Mouse (Mus musculus): ENCODE results near the gene Klf3. TPM values are rescaled to one million over a fixed set of nuclear protein-coding genes. Genes with fewer than 3 reads are reported as not detected.

Gene Klf3
- 4.9 and 5.8 TPM in 2 replicates for polyA plus RNA-seq (2012; rRNA removed)

- H3K27ac ChIP-seq (ENCODE audit: control insufficient read depth, insufficient read depth, low read depth, low read length) = peak within 1 kb of the TSS; percentile 81
- H3K27me3 ChIP-seq (ENCODE audit: control insufficient read depth, insufficient read depth, low read length) = no peaks in the 10 kb centered on the region; the same call in 1 of the 2 replicates
- TF ChIP-seq POLR2A (IDR thresholded peaks at IDR 0.05; ENCODE audit: control insufficient read depth, low read depth, low read length) (peak; percentile 51), CTCF (IDR thresholded peaks at IDR 0.05; ENCODE audit: control insufficient read depth, insufficient read depth, insufficient replicate concordance, low read depth, low read length) (no peak)
- H3K36me3 ChIP-seq (ENCODE audit: control insufficient read depth, insufficient read depth, low read length) = no peaks in the 10 kb centered on the region
- H3K4me3 ChIP-seq (ENCODE audit: control insufficient read depth, low read depth, low read length) = peak within 1 kb of the TSS; percentile 76
- peaks cover 6% of the 10 kb centered on the region for H3K4me1 ChIP-seq (ENCODE audit: control insufficient read depth, insufficient read depth, low read length)
Observed at GRCm38 (mm10) chr5:64802795-64803719, at the start of gene Klf3. Gene Klf3, plus strand, starts transcription at chr5:64803388.

- Histone ChIP-seq H3K4me1 (ENCODE audit: control insufficient read depth, insufficient read depth, low read length) (no peaks in the 10 kb centered on the region), H3K4me3 (ENCODE audit: control insufficient read depth, low read depth, low read length) (no peak overlapping the region), H3K27ac (ENCODE audit: control insufficient read depth, insufficient read depth, low read depth, low read length) (no peak overlapping the region), H3K27me3 (ENCODE audit: control insufficient read depth, insufficient read depth, low read length) (no peaks in the 10 kb centered on the region), H3K36me3 (ENCODE audit: control insufficient read depth, insufficient read depth, low read length) (no peaks in the 10 kb centered on the region)
- no peak for TF ChIP-seq CTCF (IDR thresholded peaks at IDR 0.05; ENCODE audit: control insufficient read depth, insufficient read depth, insufficient replicate concordance, low read depth, low read length)
- TF ChIP-seq POLR2A (IDR thresholded peaks at IDR 0.05; ENCODE audit: control insufficient read depth, low read depth, low read length) = no peak
Observed at GRCm38 (mm10) chr5:64762295-64762694, 40.9 kb upstream of the Klf3 start.

- H3K4me3 ChIP-seq (ENCODE audit: control insufficient read depth, low read depth, low read length) = no peak overlapping the region
- H3K27ac ChIP-seq (ENCODE audit: control insufficient read depth, insufficient read depth, low read depth, low read length) = no peak overlapping the region
- no peaks in the 10 kb centered on the region for H3K27me3 ChIP-seq (ENCODE audit: control insufficient read depth, insufficient read depth, low read length)
- no peaks in the 10 kb centered on the region for H3K36me3 ChIP-seq (ENCODE audit: control insufficient read depth, insufficient read depth, low read length)
- TF ChIP-seq POLR2A (IDR thresholded peaks at IDR 0.05; ENCODE audit: control insufficient read depth, low read depth, low read length) (no peak), CTCF (IDR thresholded peaks at IDR 0.05; ENCODE audit: control insufficient read depth, insufficient read depth, insufficient replicate concordance, low read depth, low read length) (no peak)
- H3K4me1 ChIP-seq (ENCODE audit: control insufficient read depth, insufficient read depth, low read length) = no peaks in the 10 kb centered on the region
Observed at GRCm38 (mm10) chr5:64764452-64764851, 38.7 kb upstream of the Klf3 start.

GRCm38 (mm10) chr5:64765765-64766164 lies 37.4 kb upstream of the Klf3 start:
- no peaks in the 10 kb centered on the region for H3K36me3 ChIP-seq (ENCODE audit: control insufficient read depth, insufficient read depth, low read length)
- TF ChIP-seq CTCF (IDR thresholded peaks at IDR 0.05; ENCODE audit: control insufficient read depth, insufficient read depth, insufficient replicate concordance, low read depth, low read length) = no peak

GRCm38 (mm10) chr5:64766626-64767025 lies 36.6 kb upstream of the Klf3 start:
- H3K27me3 ChIP-seq (ENCODE audit: control insufficient read depth, insufficient read depth, low read length) = no peaks in the 10 kb centered on the region
- no peak overlapping the region for H3K4me3 ChIP-seq (ENCODE audit: control insufficient read depth, low read depth, low read length)
- no peak overlapping the region for H3K27ac ChIP-seq (ENCODE audit: control insufficient read depth, insufficient read depth, low read depth, low read length)
- TF ChIP-seq POLR2A (IDR thresholded peaks at IDR 0.05; ENCODE audit: control insufficient read depth, low read depth, low read length) (no peak), CTCF (IDR thresholded peaks at IDR 0.05; ENCODE audit: control insufficient read depth, insufficient read depth, insufficient replicate concordance, low read depth, low read length) (no peak)
- H3K4me1 ChIP-seq (ENCODE audit: control insufficient read depth, insufficient read depth, low read length) = no peaks in the 10 kb centered on the region
- no peaks in the 10 kb centered on the region for H3K36me3 ChIP-seq (ENCODE audit: control insufficient read depth, insufficient read depth, low read length)

More at GRCm38 (mm10) chr5:64765765-64766164, 37.4 kb upstream of the Klf3 start:
- Histone ChIP-seq H3K27ac (ENCODE audit: control insufficient read depth, insufficient read depth, low read depth, low read length) (no peak overlapping the region), H3K27me3 (ENCODE audit: control insufficient read depth, insufficient read depth, low read length) (no peaks in the 10 kb centered on the region), H3K4me1 (ENCODE audit: control insufficient read depth, insufficient read depth, low read length) (no peaks in the 10 kb centered on the region), H3K4me3 (ENCODE audit: control insufficient read depth, low read depth, low read length) (no peak overlapping the region)

- H3K4me3 ChIP-seq (ENCODE audit: control insufficient read depth, low read depth, low read length) = no peak overlapping the region
- no peaks in the 10 kb centered on the region for H3K27me3 ChIP-seq (ENCODE audit: control insufficient read depth, insufficient read depth, low read length)
- TF ChIP-seq CTCF (IDR thresholded peaks at IDR 0.05; ENCODE audit: control insufficient read depth, insufficient read depth, insufficient replicate concordance, low read depth, low read length) (no peak), POLR2A (IDR thresholded peaks at IDR 0.05; ENCODE audit: control insufficient read depth, low read depth, low read length) (no peak)
- H3K4me1 ChIP-seq (ENCODE audit: control insufficient read depth, insufficient read depth, low read length) = no peaks in the 10 kb centered on the region
- H3K36me3 ChIP-seq (ENCODE audit: control insufficient read depth, insufficient read depth, low read length) = no peaks in the 10 kb centered on the region
- H3K27ac ChIP-seq (ENCODE audit: control insufficient read depth, insufficient read depth, low read depth, low read length) = no peak overlapping the region
Observed at GRCm38 (mm10) chr5:64771619-64772018, 31.6 kb upstream of the Klf3 start.

GRCm38 (mm10) chr5:64778211-64778610 lies 25.0 kb upstream of the Klf3 start:
- TF ChIP-seq CTCF (IDR thresholded peaks at IDR 0.05; ENCODE audit: control insufficient read depth, insufficient read depth, insufficient replicate concordance, low read depth, low read length) (no peak), POLR2A (IDR thresholded peaks at IDR 0.05; ENCODE audit: control insufficient read depth, low read depth, low read length) (no peak)
- Histone ChIP-seq H3K4me1 (ENCODE audit: control insufficient read depth, insufficient read depth, low read length) (no peaks in the 10 kb centered on the region), H3K36me3 (ENCODE audit: control insufficient read depth, insufficient read depth, low read length) (no peaks in the 10 kb centered on the region), H3K27me3 (ENCODE audit: control insufficient read depth, insufficient read depth, low read length) (no peaks in the 10 kb centered on the region), H3K27ac (ENCODE audit: control insufficient read depth, insufficient read depth, low read depth, low read length) (no peak overlapping the region), H3K4me3 (ENCODE audit: control insufficient read depth, low read depth, low read length) (no peak overlapping the region)
